Mouse (Mus musculus) embryo, embryonic 11.5 days (tissue): ENCODE data around the gene Cd164l2.

Experiments used
- DNase-seq: peaks from one replicate; pipeline ENCODE4 v3.0.0-alpha.2; 2012; ENCODE audit warnings: low read depth, low spot score

The Cd164l2 gene

GRCm38 (mm10) chr4:133220656-133221055, 8.7 kb downstream of the Cd164l2 start:
- no peak for DNase-seq

- no peak for DNase-seq
Measured at GRCm38 (mm10) chr4:133221701-133222100, 9.8 kb downstream of the Cd164l2 start.

GRCm38 (mm10) chr4:133223875-133224274, 11.9 kb downstream of the Cd164l2 start:
- no peak for DNase-seq

GRCm38 (mm10) chr4:133226073-133226472, 14.1 kb downstream of the Cd164l2 start:
- no peak for DNase-seq

GRCm38 (mm10) chr4:133227636-133228035, 15.7 kb downstream of the Cd164l2 start:
- no peak for DNase-seq

- no peak for DNase-seq
Measured at GRCm38 (mm10) chr4:133229582-133229981, 17.7 kb downstream of the Cd164l2 start.

- DNase-seq: no peak
Measured at GRCm38 (mm10) chr4:133233285-133233976, 21.5 kb downstream of the Cd164l2 start.

GRCm38 (mm10) chr4:133234771-133235170, 22.8 kb downstream of the Cd164l2 start:
- DNase-seq: no peak

GRCm38 (mm10) chr4:133235415-133235814, 23.5 kb downstream of the Cd164l2 start:
- no peak for DNase-seq

- no peak for DNase-seq
Measured at GRCm38 (mm10) chr4:133237911-133238310, 26.0 kb downstream of the Cd164l2 start.

- no peak for DNase-seq
Measured at GRCm38 (mm10) chr4:133240490-133240921, 28.6 kb downstream of the Cd164l2 start, which contains the start of gene Map3k6. Gene Map3k6, plus strand, starts transcription at chr4:133240818.

GRCm38 (mm10) chr4:133240934-133241908, 29.3 kb downstream of the Cd164l2 start:
- DNase-seq: peak; percentile 72

- no peak for DNase-seq
Measured at GRCm38 (mm10) chr4:133241910-133242309, 30.0 kb downstream of the Cd164l2 start.

GRCm38 (mm10) chr4:133242710-133243109, 30.8 kb downstream of the Cd164l2 start:
- no peak for DNase-seq

- no peak for DNase-seq
Measured at GRCm38 (mm10) chr4:133243538-133243937, 31.6 kb downstream of the Cd164l2 start.

GRCm38 (mm10) chr4:133244289-133244688, 32.4 kb downstream of the Cd164l2 start:
- no peak for DNase-seq

- DNase-seq: no peak
Measured at GRCm38 (mm10) chr4:133247072-133247471, 35.1 kb downstream of the Cd164l2 start.

GRCm38 (mm10) chr4:133247806-133248449, 36.0 kb downstream of the Cd164l2 start:
- no peak for DNase-seq

- peak; percentile 54 for DNase-seq
Measured at GRCm38 (mm10) chr4:133250609-133251008, 38.7 kb downstream of the Cd164l2 start.

GRCm38 (mm10) chr4:133251214-133251613, 39.3 kb downstream of the Cd164l2 start:
- no peak for DNase-seq

GRCm38 (mm10) chr4:133252089-133252488, 40.2 kb downstream of the Cd164l2 start:
- no peak for DNase-seq

GRCm38 (mm10) chr4:133253412-133253811, 41.5 kb downstream of the Cd164l2 start:
- no peak for DNase-seq
